Mouse (Mus musculus): ENCODE measurements around the gene Fam78a. TPM values are rescaled to one million over a fixed set of nuclear protein-coding genes. Genes with fewer than 3 reads are reported as not detected.

The Fam78a gene
- total and polyA plus RNA-seq, 3 experiments: 1.5 to 6.5 (median 4.8) TPM

- no peak for DNase-seq
Measured at GRCm38 (mm10) chr2:32102944-32103343, 18.3 kb upstream of the Fam78a start.

GRCm38 (mm10) chr2:32096122-32096420 is 11.4 kb upstream of the Fam78a start:
- DNase-seq: no peak

GRCm38 (mm10) chr2:32095351-32096121 is 10.9 kb upstream of the Fam78a start, which contains the start of gene Plpp7:
Gene Plpp7, plus strand, starts transcription at chr2:32095528.
- DNase-seq: peak; percentile 82

- DNase-seq: no peak
Measured at GRCm38 (mm10) chr2:32094001-32094707, 9.5 kb upstream of the Fam78a start.

- no peak for DNase-seq
Measured at GRCm38 (mm10) chr2:32091956-32092355, 7.3 kb upstream of the Fam78a start.

- DNase-seq: no peak
Measured at GRCm38 (mm10) chr2:32090145-32090544, 5.5 kb upstream of the Fam78a start.

- DNase-seq: peak; percentile 20
Measured at GRCm38 (mm10) chr2:32089606-32090005, 4.9 kb upstream of the Fam78a start.

GRCm38 (mm10) chr2:32088372-32088981 is 3.8 kb upstream of the Fam78a start:
- no peak for DNase-seq

- DNase-seq: no peak
Measured at GRCm38 (mm10) chr2:32087606-32088005, 2.9 kb upstream of the Fam78a start.

- DNase-seq: no peak
Measured at GRCm38 (mm10) chr2:32085231-32085630, 574 bp upstream of the Fam78a start.

- DNase-seq: no peak
Measured at GRCm38 (mm10) chr2:32084872-32085199, 179 bp upstream of the Fam78a start.

GRCm38 (mm10) chr2:32083159-32084011 is 1.3 kb downstream of the Fam78a start:
- DNase-seq: peak; percentile 62

GRCm38 (mm10) chr2:32082229-32082628 is 2.4 kb downstream of the Fam78a start:
- DNase-seq: no peak

GRCm38 (mm10) chr2:32081296-32081929 is 3.2 kb downstream of the Fam78a start:
- DNase-seq: no peak

- no peak for DNase-seq
Measured at GRCm38 (mm10) chr2:32080681-32081080, 4.0 kb downstream of the Fam78a start.

- DNase-seq: peak; percentile 82
Measured at GRCm38 (mm10) chr2:32079191-32079725, 5.4 kb downstream of the Fam78a start.

GRCm38 (mm10) chr2:32078522-32078921 is 6.1 kb downstream of the Fam78a start:
- DNase-seq: no peak

- no peak for DNase-seq
Measured at GRCm38 (mm10) chr2:32077744-32078143, 6.9 kb downstream of the Fam78a start.

GRCm38 (mm10) chr2:32075368-32075767 is 9.3 kb downstream of the Fam78a start:
- DNase-seq: no peak

- peak; percentile 77 for DNase-seq
Measured at GRCm38 (mm10) chr2:32074404-32074803, 10.3 kb downstream of the Fam78a start.

- no peak for DNase-seq
Measured at GRCm38 (mm10) chr2:32070747-32071146, 13.9 kb downstream of the Fam78a start.
